Mouse (Mus musculus) C2C12 (cell line): ENCODE results near the gene Ctdnep1.

ENCODE experiments used
- CTCF ChIP-seq: IDR thresholded peaks from one replicate; pipeline ENCODE4 v1.5.1; 2011; ENCODE audit not compliant: control insufficient read depth, insufficient read depth, insufficient read length
- FOSL1 ChIP-seq: IDR thresholded peaks from one replicate; pipeline ENCODE4 v1.8.0; 2011; ENCODE audit warnings: mild to moderate bottlenecking, low read length; ENCODE audit not compliant: poor library complexity, insufficient read depth, severe bottlenecking
- MYOG ChIP-seq: IDR thresholded peaks from one replicate; pipeline ENCODE4 v1.6.1; 2011; ENCODE audit not compliant: control insufficient read depth, insufficient read length; ENCODE audit errors: extremely low read depth

DNA sequence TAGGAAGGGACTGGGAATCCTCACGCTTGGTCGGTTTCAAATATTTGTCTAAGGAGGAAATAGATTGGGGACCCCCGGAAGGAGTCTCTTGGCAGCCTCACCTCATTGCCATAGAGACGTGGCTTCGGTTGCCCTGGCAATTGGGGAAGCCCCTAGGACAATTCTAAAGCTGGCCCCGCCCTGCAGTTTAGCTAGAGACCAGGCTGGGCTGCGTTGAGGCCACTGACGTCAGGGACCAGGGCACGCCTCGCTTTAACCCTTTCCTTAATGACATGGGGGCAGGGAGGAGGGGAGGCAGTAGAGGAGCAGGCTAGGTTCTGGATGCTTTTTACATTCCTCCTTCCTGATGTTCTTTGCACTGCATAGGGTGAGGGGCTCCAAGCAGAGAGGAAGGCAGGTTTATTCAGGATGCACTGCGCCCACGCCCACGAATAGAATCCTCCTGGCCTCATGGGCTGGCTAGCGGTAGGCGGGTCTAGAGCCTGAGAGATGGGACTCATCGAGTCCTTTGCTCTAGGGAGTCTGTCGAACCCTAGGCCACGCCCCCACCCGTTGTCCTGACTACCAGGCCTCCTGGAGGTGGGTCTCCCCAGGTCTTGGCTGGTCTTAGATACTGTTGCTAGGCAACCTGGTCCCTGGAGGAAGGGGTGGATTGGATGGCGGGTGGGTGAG lies 48.3 kb downstream of the Ctdnep1 start:
- TF ChIP-seq CTCF = no peak
- no peak for TF ChIP-seq FOSL1
- no peak for TF ChIP-seq MYOG
